Mouse (Mus musculus): ENCODE results near the gene Senp1. TPM values are rescaled to one million over a fixed set of nuclear protein-coding genes. Genes with fewer than 3 reads are reported as not detected.

Gene Senp1
- polyA plus RNA-seq, 1 experiment from 2014 or later = 28.1 TPM

DNA sequence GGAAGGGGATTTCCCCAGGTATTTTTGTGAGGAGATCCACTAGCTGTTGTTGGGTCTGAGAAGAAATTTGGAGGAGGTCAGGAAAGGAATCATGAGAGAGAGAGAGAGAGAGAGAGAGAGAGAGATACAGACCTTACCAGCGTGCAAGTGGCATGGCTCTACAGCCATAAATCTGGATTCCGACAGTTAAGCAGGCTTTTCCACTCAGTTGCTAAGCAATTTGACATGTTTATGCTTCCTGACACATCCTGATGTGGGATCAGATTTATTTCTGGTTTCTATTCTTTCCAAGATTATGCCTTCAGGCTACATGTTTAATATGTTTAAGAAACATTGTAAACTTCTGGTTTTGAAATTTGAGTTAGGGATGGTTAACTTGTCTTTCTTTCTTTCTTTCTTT, 71.7 kb downstream of the Senp1 start:
- Histone ChIP-seq H3K4me2 (replicated peaks) (no peak overlapping the region), H3K27me3 (0 out of 2 replicates have a peak, but pooled peaks cover 6% of the 10 kb centered on the region), H3K36me3 (no peaks in the 10 kb centered on the region), H3K4me1 (peaks cover 7% of the 10 kb centered on the region; the same call in 1 of the 2 replicates), H3K4me3 (replicated peaks) (no peak overlapping the region), H3K9me3 (replicated peaks) (no peaks in the 10 kb centered on the region), H3K9ac (no peak overlapping the region), H3K27ac (replicated peaks) (no peak overlapping the region)
- 7% methylated on average over 2 of the region's 2 CpGs for WGBS
- ATAC-seq (ENCODE audit: insufficient number of reproducible peaks, low FRiP score, low TSS enrichment, low read depth) = no peak

DNA sequence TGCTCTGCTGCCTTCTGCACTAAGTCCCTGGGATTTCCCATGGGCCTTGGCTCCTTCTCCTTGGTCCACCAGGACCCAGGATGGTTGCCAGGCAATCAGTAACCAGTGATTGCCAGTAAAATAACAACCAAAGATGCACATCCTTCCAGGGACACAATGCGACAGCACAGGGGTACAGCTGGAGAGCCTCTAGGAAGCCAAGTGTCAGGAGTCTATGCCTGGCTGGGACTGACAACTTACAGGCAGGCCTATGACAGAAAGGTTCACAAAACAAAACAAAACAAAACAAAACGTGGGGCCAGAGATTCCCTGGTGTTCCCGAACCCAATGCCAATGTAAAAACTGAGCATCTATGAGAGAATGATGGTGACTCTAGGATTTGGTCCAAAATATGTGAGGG, 74.5 kb downstream of the Senp1 start:
- WGBS = 64% methylated on average over 3 of the region's 3 CpGs

DNA sequence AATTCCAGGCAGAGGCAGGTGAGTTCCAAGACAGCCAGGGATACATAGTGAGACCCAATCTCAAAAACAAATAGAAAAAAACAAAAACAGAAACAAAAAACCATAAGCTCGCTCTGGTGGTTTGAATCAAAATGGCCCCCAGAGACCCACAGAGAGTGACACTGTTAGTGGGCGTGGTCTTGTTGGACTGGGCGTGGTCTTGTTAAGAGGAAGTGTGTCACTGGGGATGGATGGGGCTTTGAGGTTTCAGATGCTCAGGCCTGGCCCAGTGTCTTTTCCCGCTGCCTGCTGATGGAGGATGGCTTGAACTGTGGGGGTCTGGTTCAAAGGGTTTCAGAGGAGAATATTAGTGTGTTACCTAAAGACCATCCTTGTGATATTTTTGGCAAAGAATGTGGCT, 75.6 kb downstream of the Senp1 start:
- 82% methylated on average over 4 of the region's 4 CpGs for WGBS
- H3K9me3 ChIP-seq (replicated peaks) = no peaks in the 10 kb centered on the region
- no peaks in the 10 kb centered on the region for H3K36me3 ChIP-seq
- no peak overlapping the region for H3K9ac ChIP-seq
- no peak overlapping the region for H3K4me3 ChIP-seq (replicated peaks)
- no peaks in the 10 kb centered on the region for H3K27me3 ChIP-seq
- H3K4me1 ChIP-seq = peaks cover 6% of the 10 kb centered on the region; the same call in 1 of the 2 replicates
- H3K27ac ChIP-seq (replicated peaks) = no peak overlapping the region
- no peak for ATAC-seq (ENCODE audit: insufficient number of reproducible peaks, low FRiP score, low TSS enrichment, low read depth)
- no peak overlapping the region for H3K4me2 ChIP-seq (replicated peaks)

More for the DNA sequence above, 74.5 kb downstream of the Senp1 start:
- no peak for ATAC-seq (ENCODE audit: insufficient number of reproducible peaks, low FRiP score, low TSS enrichment, low read depth)
- Histone ChIP-seq H3K27me3 (no peaks in the 10 kb centered on the region), H3K4me1 (peaks cover 6% of the 10 kb centered on the region; the same call in 1 of the 2 replicates), H3K9ac (no peak overlapping the region), H3K9me3 (replicated peaks) (no peaks in the 10 kb centered on the region), H3K27ac (replicated peaks) (no peak overlapping the region), H3K36me3 (no peaks in the 10 kb centered on the region), H3K4me2 (replicated peaks) (no peak overlapping the region), H3K4me3 (replicated peaks) (no peak overlapping the region)

DNA sequence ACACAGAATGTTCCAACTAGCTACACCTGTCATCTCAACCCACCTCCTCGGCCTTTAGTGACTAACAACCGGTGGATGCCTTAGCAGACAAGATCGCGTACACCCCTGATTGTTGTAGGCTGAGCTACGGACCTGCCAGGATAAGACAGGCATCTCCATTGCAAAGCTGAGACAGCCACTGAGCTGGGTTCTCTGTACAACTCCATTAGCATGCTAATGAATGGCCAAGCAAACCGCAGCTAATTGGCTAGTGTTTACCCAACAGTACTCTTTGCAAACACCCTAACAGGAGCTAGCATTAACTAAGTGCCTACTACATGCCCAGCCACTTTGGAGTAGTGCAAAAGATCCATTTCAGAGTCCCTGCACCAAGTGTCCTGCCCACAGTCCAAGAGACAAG, 80.7 kb downstream of the Senp1 start:
- Histone ChIP-seq H3K36me3 (no peaks in the 10 kb centered on the region), H3K9me3 (replicated peaks) (no peaks in the 10 kb centered on the region), H3K4me3 (replicated peaks) (no peak overlapping the region), H3K4me1 (no peaks in the 10 kb centered on the region), H3K27me3 (peaks cover 5% of the 10 kb centered on the region; the same call in 1 of the 2 replicates), H3K27ac (replicated peaks) (no peak overlapping the region), H3K9ac (no peak overlapping the region), H3K4me2 (replicated peaks) (no peak overlapping the region)
- 58% methylated on average over 6 of the region's 6 CpGs for WGBS
- no peak for ATAC-seq (ENCODE audit: insufficient number of reproducible peaks, low FRiP score, low TSS enrichment, low read depth)

DNA sequence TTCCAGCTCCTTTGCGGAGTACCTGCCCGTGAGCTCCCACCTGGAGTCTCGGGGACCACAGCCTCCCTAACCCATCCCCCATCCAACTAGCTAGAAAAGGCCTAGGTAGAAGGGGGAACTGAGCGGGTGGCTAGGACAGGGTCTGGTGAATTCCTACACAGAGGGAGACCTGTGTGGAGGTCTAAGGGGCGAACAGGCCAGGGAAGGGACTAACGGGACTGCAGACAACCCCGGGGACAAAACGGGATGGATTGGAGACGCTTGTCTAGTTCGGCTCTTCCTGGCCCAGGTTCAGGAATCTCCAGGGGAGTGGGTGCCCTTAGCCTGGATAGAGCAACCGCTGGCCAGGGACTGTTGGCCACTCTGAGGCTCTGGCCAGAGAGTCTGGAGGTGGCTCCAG, 88.4 kb downstream of the Senp1 start:
- no peaks in the 10 kb centered on the region for H3K9me3 ChIP-seq (replicated peaks)
- no peak for ATAC-seq (ENCODE audit: insufficient number of reproducible peaks, low FRiP score, low TSS enrichment, low read depth)
- H3K27me3 ChIP-seq = peaks cover 58% of the 10 kb centered on the region
- H3K36me3 ChIP-seq = no peaks in the 10 kb centered on the region
- H3K4me2 ChIP-seq (replicated peaks) = peak overlapping the region; percentile 89
- no peak overlapping the region for H3K27ac ChIP-seq (replicated peaks)
- H3K4me3 ChIP-seq (replicated peaks) = peak overlapping the region; percentile 41
- peaks cover 44% of the 10 kb centered on the region for H3K4me1 ChIP-seq
- WGBS = 16% methylated on average over 11 of the region's 11 CpGs
- no peak overlapping the region for H3K9ac ChIP-seq

DNA sequence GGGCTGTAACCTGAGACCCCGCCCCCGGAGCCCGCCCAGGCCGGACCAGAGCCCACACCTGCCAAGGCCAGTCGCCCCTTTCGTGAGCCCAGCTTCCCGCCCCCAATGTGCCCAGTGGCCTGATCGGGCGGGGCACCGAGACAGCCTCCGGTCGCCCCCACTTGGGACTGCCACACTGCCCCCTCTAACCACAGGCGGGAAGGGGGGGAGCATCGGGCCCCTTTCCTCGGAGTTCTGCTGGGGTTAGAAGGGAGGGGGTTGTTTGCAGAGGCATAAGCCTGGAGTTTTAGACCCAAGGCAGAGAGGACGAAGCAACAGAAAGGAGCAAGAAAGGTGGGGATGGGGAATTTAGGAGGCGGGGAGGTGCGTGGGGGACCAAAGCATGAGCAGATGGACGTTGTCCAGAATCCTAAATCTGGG, 88.8 kb downstream of the Senp1 start:
- H3K27ac ChIP-seq (replicated peaks) = no peak overlapping the region
- H3K4me1 ChIP-seq = peaks cover 44% of the 10 kb centered on the region
- H3K27me3 ChIP-seq = peaks cover 62% of the 10 kb centered on the region
- 1% methylated on average over 15 of the region's 19 CpGs for WGBS
- H3K36me3 ChIP-seq = no peaks in the 10 kb centered on the region
- H3K9me3 ChIP-seq (replicated peaks) = no peaks in the 10 kb centered on the region
- peak overlapping the region; percentile 24 for H3K9ac ChIP-seq
- ATAC-seq (ENCODE audit: insufficient number of reproducible peaks, low FRiP score, low TSS enrichment, low read depth) = peak; percentile 1; the same call in 1 of the 2 replicates
- peak overlapping the region; percentile 41 for H3K4me3 ChIP-seq (replicated peaks)
- peak overlapping the region; percentile 89 for H3K4me2 ChIP-seq (replicated peaks)

DNA sequence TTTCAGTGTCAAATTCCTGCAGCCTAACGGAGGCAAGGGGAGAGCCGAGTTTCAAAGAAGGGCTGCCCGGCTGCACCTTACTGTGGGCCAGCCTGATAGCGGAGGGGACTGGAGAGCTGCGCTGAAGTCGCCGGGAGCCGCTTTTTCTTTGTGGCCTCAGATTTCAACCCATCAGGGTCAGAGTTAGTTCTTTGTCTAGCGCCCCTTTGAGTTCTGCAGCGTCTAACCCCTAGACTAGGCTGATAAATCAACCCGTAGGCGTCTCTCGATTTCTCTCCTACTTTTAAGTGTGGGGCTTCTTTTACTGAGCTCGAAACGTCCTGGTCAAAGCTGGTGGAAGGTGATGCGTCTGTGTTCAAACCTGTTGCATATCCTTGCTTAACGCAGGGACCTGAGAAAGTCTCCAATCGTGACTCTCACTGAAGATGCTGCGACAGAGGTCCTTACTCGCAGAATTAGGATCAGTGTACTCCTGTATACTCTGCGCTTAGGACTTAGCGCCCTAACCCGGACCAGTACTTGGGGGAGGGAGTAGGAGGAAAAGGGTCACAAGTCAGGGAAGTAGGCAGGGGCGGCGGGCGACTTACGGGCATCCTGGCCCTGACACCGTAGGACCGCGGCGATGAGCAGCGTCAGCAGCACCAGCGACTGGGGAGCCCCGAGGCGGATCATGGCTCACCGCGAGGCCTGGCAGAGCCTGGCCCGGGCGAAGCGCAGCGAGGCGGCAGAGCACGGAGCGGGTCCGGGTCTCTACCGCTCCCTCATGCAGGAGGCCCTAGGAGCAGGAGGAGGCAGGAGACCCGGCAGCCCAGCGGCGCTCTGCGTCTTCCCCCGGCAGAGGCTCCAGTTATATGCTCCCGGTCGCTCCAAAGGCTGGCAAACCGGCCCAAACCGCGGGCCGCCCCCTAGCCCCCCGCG, 89.5 kb downstream of the Senp1 start, which contains the start of gene Col2a1:
Gene Col2a1 (minus strand): TSS at position 874 of the 918 bp plus-strand sequence.
- WGBS = under 1% methylated on average over 57 of the region's 59 CpGs
- peak within 1 kb of the TSS; percentile 65; the same call in 1 of the 2 replicates for H3K27ac ChIP-seq (replicated peaks)
- peaks cover 65% of the 10 kb centered on the region for H3K27me3 ChIP-seq
- peak; percentile 71 for ATAC-seq (ENCODE audit: insufficient number of reproducible peaks, low FRiP score, low TSS enrichment, low read depth)
- H3K9ac ChIP-seq = peak within 1 kb of the TSS; percentile 24
- peaks cover 44% of the 10 kb centered on the region for H3K4me1 ChIP-seq
- H3K36me3 ChIP-seq = no peaks in the 10 kb centered on the region
- peak within 1 kb of the TSS; percentile 41 for H3K4me3 ChIP-seq (replicated peaks)
- peak within 1 kb of the TSS; percentile 89 for H3K4me2 ChIP-seq (replicated peaks)
- H3K9me3 ChIP-seq (replicated peaks) = no peaks in the 10 kb centered on the region

DNA sequence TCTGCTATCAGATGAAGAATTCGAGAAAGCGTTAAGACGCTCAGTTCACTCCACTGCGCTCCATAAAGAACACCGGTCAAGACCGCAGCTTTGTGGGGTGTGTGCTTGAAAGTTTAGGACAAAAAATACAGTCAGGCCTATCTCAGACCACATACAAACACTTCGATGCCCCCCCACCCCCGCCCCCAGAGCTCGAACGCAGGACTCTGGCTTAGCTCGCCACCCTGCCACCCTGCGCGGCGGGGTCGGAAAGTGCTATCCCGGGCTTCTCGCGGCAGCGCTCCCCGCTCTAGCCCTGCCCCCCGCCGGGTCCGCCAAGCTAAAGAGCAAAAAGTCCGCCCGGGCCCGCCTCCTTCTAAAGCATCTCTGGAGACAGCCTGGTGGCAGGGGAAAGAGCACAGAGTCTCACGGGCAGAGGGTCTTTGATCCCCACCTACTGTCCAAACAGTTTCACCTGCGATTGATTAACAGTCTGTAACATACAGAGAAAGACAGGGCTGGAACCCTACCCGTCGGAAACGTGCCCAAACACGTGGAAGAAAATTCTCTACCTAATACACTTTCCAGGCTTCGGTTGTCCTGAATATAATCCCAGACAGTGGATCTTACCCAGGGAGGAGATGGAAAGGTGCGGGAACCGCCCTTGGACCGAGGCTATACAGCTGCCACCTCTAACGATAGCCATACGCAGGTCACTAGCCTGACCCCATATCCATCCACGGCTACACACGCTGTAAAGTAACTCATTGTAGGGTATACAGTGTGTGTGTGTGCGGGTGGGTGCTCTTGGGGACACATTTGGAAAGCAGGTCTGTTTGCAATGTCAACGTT, 90.3 kb downstream of the Senp1 start:
- under 1% methylated on average over 42 of the region's 42 CpGs for WGBS
- H3K9ac ChIP-seq = peak overlapping the region; percentile 24; the same call in 1 of the 2 replicates
- peak overlapping the region; percentile 89 for H3K4me2 ChIP-seq (replicated peaks)
- H3K4me1 ChIP-seq = peaks cover 44% of the 10 kb centered on the region
- no peaks in the 10 kb centered on the region for H3K36me3 ChIP-seq
- H3K4me3 ChIP-seq (replicated peaks) = peak overlapping the region; percentile 41
- peak overlapping the region; percentile 65; the same call in 1 of the 2 replicates for H3K27ac ChIP-seq (replicated peaks)
- ATAC-seq (ENCODE audit: insufficient number of reproducible peaks, low FRiP score, low TSS enrichment, low read depth) = no peak
- peaks cover 68% of the 10 kb centered on the region for H3K27me3 ChIP-seq
- H3K9me3 ChIP-seq (replicated peaks) = no peaks in the 10 kb centered on the region

DNA sequence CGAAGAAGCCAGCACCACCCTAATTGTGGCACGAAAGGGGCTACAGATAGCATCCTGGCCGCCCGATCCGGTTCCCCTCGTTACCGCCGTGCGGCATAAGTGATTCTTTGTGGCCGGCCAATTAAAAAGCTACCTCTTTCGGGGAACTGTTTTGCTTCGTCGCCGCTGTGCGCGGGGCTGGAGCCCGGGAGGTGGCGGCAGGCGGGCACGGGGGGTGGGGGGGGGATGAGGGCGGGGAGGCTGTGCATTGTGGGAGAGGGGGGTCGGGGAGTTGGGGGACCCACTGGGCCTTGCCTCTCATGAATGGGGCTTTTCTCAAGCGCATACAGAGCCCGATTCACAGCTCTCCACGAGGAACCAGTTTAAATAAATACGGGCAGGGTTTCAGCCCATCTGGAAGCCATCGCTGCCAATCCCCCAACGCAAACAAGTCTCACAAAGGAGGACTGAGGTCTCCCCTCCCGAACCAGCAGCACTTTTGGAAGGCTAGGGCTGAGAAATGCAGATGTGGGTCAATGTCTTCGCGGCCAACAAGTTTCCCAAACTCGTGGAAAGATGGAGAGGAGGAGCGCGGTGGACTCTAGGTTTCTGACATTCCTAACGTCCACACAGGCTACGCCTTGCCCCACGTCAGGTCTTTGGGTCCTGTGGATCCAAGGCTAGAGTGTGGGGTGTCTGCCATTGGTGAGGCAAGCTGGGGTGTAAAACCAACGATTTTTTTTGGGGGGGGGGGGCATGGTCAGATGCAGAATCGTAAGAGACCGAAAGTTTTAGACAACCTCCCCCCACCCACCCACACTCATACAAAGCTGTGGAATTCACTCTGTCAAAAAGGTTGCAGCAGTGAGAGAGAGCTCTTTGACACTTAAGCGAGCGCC, 91.2 kb downstream of the Senp1 start:
- Histone ChIP-seq H3K4me2 (replicated peaks) (peak overlapping the region; percentile 89), H3K36me3 (no peaks in the 10 kb centered on the region), H3K4me1 (peaks cover 44% of the 10 kb centered on the region), H3K4me3 (replicated peaks) (peak overlapping the region; percentile 41), H3K27me3 (peaks cover 68% of the 10 kb centered on the region), H3K27ac (replicated peaks) (peak overlapping the region; percentile 52), H3K9ac (peak overlapping the region; percentile 16; the same call in 1 of the 2 replicates), H3K9me3 (replicated peaks) (no peaks in the 10 kb centered on the region)
- under 1% methylated on average over 42 of the region's 42 CpGs for whole genome bisulfite sequencing
- peak; percentile 27 for ATAC-seq (ENCODE audit: insufficient number of reproducible peaks, low FRiP score, low TSS enrichment, low read depth)

DNA sequence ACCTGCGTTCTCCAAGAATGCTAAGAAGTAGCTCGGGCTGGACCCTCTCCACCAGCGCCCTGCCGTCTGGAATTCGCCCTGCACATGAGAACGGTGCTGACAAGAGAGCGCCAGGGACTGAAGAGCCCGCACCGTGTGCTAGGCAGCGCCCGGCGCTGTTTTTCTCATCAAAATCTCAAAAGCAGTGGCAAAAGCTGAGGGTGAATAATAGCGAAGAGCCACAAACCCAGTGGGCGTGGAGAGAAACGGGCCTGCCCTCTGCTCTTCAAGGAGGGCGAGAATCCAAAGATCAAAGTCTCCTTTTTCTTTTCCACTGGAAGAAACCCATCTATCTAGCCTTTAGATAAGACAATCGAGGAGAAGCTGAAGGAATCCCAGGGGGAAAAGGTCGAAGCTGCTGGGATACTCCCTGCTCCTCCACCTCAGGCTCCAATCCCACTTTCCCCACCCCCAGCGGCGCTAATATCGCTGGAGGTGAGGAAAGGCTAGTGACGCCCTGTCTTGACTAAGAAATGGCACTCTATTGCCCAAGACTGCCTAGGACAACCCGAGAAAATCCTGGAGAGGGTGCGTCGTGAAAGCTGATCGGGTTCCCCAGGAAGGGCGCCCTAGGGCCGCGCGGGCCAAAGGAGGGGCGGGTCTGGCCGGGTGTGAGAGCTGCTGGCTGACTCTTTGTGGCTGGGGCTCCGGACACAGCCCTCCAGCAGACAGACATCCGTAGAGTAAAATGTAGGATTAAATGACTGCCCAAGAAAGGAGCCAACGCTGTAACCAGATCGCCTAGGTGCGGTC, 92.0 kb downstream of the Senp1 start:
- Histone ChIP-seq H3K9ac (peak overlapping the region; percentile 16; the same call in 1 of the 2 replicates), H3K4me3 (replicated peaks) (peak overlapping the region; percentile 41), H3K36me3 (no peaks in the 10 kb centered on the region), H3K4me2 (replicated peaks) (peak overlapping the region; percentile 89), H3K27me3 (peaks cover 68% of the 10 kb centered on the region), H3K27ac (replicated peaks) (peak overlapping the region; percentile 52), H3K4me1 (peaks cover 49% of the 10 kb centered on the region), H3K9me3 (replicated peaks) (no peaks in the 10 kb centered on the region)
- 0 out of 2 replicates have a peak, but pooled peaks have one; percentile 5 for ATAC-seq (ENCODE audit: insufficient number of reproducible peaks, low FRiP score, low TSS enrichment, low read depth)
- WGBS = 2% methylated on average over 37 of the region's 37 CpGs
